22 mouse cellular contexts compared by ENCODE assay signal in the genomic region with DNA sequence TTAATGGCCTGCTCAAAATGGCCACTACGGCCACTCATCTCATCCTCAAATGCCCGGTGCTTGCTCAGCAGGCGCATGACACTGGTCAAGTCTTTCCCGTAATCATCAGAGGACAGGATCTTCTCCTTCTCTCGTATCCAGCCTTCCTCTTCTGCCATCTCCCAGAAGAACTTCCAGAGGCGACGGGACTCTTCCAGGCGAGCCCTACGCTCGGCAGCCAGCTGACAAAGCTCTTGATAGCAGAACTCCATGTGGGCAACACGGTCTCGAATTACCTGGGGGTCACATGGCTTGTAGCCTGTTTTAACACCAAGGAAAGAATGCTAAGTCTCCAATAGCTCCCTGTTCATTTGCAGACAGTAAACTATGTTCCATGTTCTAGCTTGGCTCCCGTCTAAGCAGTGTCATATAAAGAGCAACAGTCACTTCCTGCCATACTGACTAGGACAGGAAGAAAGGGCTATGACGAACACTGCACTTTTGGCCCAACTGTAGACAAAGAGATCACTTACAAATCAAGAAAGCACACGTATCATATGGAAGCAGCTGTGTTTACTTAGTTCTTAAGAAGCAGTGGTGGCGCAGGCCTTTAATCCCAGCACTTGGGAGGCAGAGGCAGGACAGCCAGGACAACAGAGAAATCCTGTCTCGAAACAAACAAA.
A peak's percentile ranks its signal among the peaks of the same experiment; 100 is the strongest.
DNase-seq lines count a peak whose midpoint lies in the region; ATAC-seq and TF ChIP-seq lines count a peak whose summit lies in the region.
"Had no signal": no experiment of that assay in that cellular context is flagged by ENCODE, and none has a peak within 500 bp of the region (broad histone marks: within the 10 kb centered on the region; RNA-seq: fewer than 3 reads in every experiment).

No protein-coding gene starts in this region.

- intact Hi-C loops in heart, adult 2 months (cut with DNase I): no loop called here

- H3K36me3 ChIP-seq in heart, adult 2 months (ENCODE audit: control insufficient read depth, insufficient read depth, low read length): peaks cover 78% of the 10 kb centered on the region
- H3K36me3 ChIP-seq in heart, embryonic 11.5 days (ENCODE audit: control insufficient read depth, insufficient read depth, low read length): peaks cover 73% of the 10 kb centered on the region
- H3K36me3 ChIP-seq in kidney, embryonic 15.5 days: peaks cover 98% of the 10 kb centered on the region
- peaks cover 83% of the 10 kb centered on the region for H3K36me3 ChIP-seq in lung, embryonic 16.5 days (ENCODE audit: control insufficient read depth, insufficient read depth, low read length)
- peaks cover 93% of the 10 kb centered on the region for H3K36me3 ChIP-seq in forebrain, embryonic 14.5 days (ENCODE audit: control insufficient read depth, insufficient read depth, low read length)

- peaks cover 4% of the 10 kb centered on the region for H3K79me2 ChIP-seq in heart, adult 2 months (replicated peaks; ENCODE audit: control insufficient read depth, insufficient read depth, low read length)

- ATAC-seq in heart, embryonic 11.5 days (replicated peaks; ENCODE audit: insufficient number of reproducible peaks, low FRiP score, low TSS enrichment): no peak
- peak; percentile 40; the same call in 1 of the 2 replicates for ATAC-seq in kidney, embryonic 15.5 days (replicated peaks; ENCODE audit: low FRiP score)
- peak; percentile 82 for ATAC-seq in lung, embryonic 16.5 days (ENCODE audit: low read depth)
- no peak for ATAC-seq in forebrain, embryonic 14.5 days
- ATAC-seq: forebrain, embryonic 13.5 days; intestine, embryonic 15.5 days; midbrain, embryonic 16.5 days had no signal

- H3K27ac ChIP-seq in heart, adult 2 months: peak overlapping the region; percentile 22
- no peak overlapping the region for H3K27ac ChIP-seq in heart, embryonic 11.5 days (ENCODE audit: low read depth, low read length)
- H3K27ac ChIP-seq in kidney, embryonic 15.5 days: no peak overlapping the region
- no peak overlapping the region for H3K27ac ChIP-seq in lung, embryonic 16.5 days (ENCODE audit: low read length)
- H3K27ac ChIP-seq in forebrain, embryonic 14.5 days (ENCODE audit: low read depth, low read length): no peak overlapping the region
- H3K27ac ChIP-seq: forebrain, embryonic 13.5 days; hindbrain, embryonic 15.5 days; intestine, embryonic 15.5 days; stomach, postnatal 0 days had no signal

- 40% methylated on average over 17 of the region's 17 CpGs for WGBS in heart, adult 2 months
- WGBS in heart, embryonic 11.5 days (ENCODE audit: insufficient replicate concordance): 58% methylated on average over 17 of the region's 17 CpGs
- WGBS in kidney, embryonic 15.5 days: 68% methylated on average over 17 of the region's 17 CpGs
- WGBS in lung, embryonic 16.5 days: 61% methylated on average over 17 of the region's 17 CpGs
- WGBS in forebrain, embryonic 14.5 days: 90% methylated on average over 17 of the region's 17 CpGs

- no peaks in the 10 kb centered on the region for H3K9me3 ChIP-seq in heart, embryonic 11.5 days (replicated peaks; ENCODE audit: control insufficient read depth, low read length)
- no peaks in the 10 kb centered on the region for H3K9me3 ChIP-seq in kidney, embryonic 15.5 days (replicated peaks)
- no peaks in the 10 kb centered on the region for H3K9me3 ChIP-seq in lung, embryonic 16.5 days (ENCODE audit: control insufficient read depth, low read length)
- no peaks in the 10 kb centered on the region for H3K9me3 ChIP-seq in forebrain, embryonic 14.5 days (replicated peaks; ENCODE audit: control insufficient read depth, low read length)
- H3K9me3 ChIP-seq: forebrain, embryonic 13.5 days; hindbrain, embryonic 15.5 days; intestine, embryonic 15.5 days had no signal

- H3K9ac ChIP-seq in heart, adult 2 months (ENCODE audit: low read depth, low read length): no peak overlapping the region
- H3K9ac ChIP-seq in heart, embryonic 11.5 days (ENCODE audit: low read depth, low read length): no peak overlapping the region
- H3K9ac ChIP-seq in kidney, embryonic 15.5 days: no peak overlapping the region
- H3K9ac ChIP-seq in lung, embryonic 16.5 days (ENCODE audit: low read length): no peak overlapping the region
- H3K9ac ChIP-seq in forebrain, embryonic 14.5 days (ENCODE audit: low read length): no peak overlapping the region
- H3K9ac ChIP-seq: forebrain, embryonic 13.5 days; hindbrain, embryonic 15.5 days; intestine, embryonic 15.5 days had no signal

- TF ChIP-seq EP300 in heart, adult 2 months (IDR thresholded peaks at IDR 0.05; ENCODE audit: insufficient read depth, low read depth, low read length): 0 out of 2 replicates have a peak, but pooled peaks have one; percentile 20

- no peak for TF ChIP-seq POLR2A in heart, adult 2 months (IDR thresholded peaks at IDR 0.05; ENCODE audit: insufficient read depth, low read depth, low read length)

- no peak for TF ChIP-seq CTCF in heart, adult 2 months (IDR thresholded peaks at IDR 0.05)

- H3K4me3 ChIP-seq in heart, adult 2 months: no peak overlapping the region
- no peak overlapping the region for H3K4me3 ChIP-seq in heart, embryonic 11.5 days (ENCODE audit: low read depth, low read length)
- no peak overlapping the region for H3K4me3 ChIP-seq in kidney, embryonic 15.5 days (replicated peaks)
- H3K4me3 ChIP-seq in lung, embryonic 16.5 days (ENCODE audit: low read length): no peak overlapping the region
- H3K4me3 ChIP-seq in forebrain, embryonic 14.5 days (ENCODE audit: low read depth, low read length): no peak overlapping the region
- H3K4me3 ChIP-seq: erythroblast, embryonic 14.5 days; forebrain, embryonic 13.5 days; hindbrain, embryonic 15.5 days; intestine, embryonic 15.5 days; layer of hippocampus, adult 2 months had no signal

- peaks cover 20% of the 10 kb centered on the region for H3K4me1 ChIP-seq in heart, adult 2 months (ENCODE audit: control insufficient read depth, insufficient read depth, low read length)
- H3K4me1 ChIP-seq in heart, embryonic 11.5 days (ENCODE audit: control insufficient read depth, insufficient read depth, low read length): no peaks in the 10 kb centered on the region
- no peaks in the 10 kb centered on the region for H3K4me1 ChIP-seq in kidney, embryonic 15.5 days
- no peaks in the 10 kb centered on the region for H3K4me1 ChIP-seq in lung, embryonic 16.5 days (replicated peaks; ENCODE audit: control insufficient read depth, insufficient read depth, low read length)
- no peaks in the 10 kb centered on the region for H3K4me1 ChIP-seq in forebrain, embryonic 14.5 days (ENCODE audit: control insufficient read depth, insufficient read depth, low read length)
- H3K4me1 ChIP-seq: forebrain, embryonic 13.5 days; hindbrain, embryonic 15.5 days; intestine, embryonic 15.5 days had no signal

- no peak overlapping the region for H3K4me2 ChIP-seq in heart, embryonic 11.5 days
- no peak overlapping the region for H3K4me2 ChIP-seq in kidney, embryonic 15.5 days
- no peak overlapping the region for H3K4me2 ChIP-seq in lung, embryonic 16.5 days (ENCODE audit: low read depth, low read length)
- H3K4me2 ChIP-seq in forebrain, embryonic 14.5 days (ENCODE audit: low read length): no peak overlapping the region
- H3K4me2 ChIP-seq: forebrain, embryonic 13.5 days; hindbrain, embryonic 15.5 days; intestine, embryonic 15.5 days had no signal

- H3K27me3 ChIP-seq in heart, adult 2 months (ENCODE audit: control insufficient read depth, insufficient read depth, low read length): no peaks in the 10 kb centered on the region
- no peaks in the 10 kb centered on the region for H3K27me3 ChIP-seq in heart, embryonic 11.5 days (ENCODE audit: control insufficient read depth, insufficient read depth, low read length)
- H3K27me3 ChIP-seq in kidney, embryonic 15.5 days: no peaks in the 10 kb centered on the region
- no peaks in the 10 kb centered on the region for H3K27me3 ChIP-seq in lung, embryonic 16.5 days (ENCODE audit: control insufficient read depth, insufficient read depth, low read depth, low read length)
- H3K27me3 ChIP-seq in forebrain, embryonic 14.5 days (replicated peaks; ENCODE audit: control insufficient read depth, insufficient read depth, low read length): no peaks in the 10 kb centered on the region
- H3K27me3 ChIP-seq: forebrain, embryonic 13.5 days; hindbrain, embryonic 15.5 days; intestine, embryonic 15.5 days had no signal

- peak in 1 of 2 experiments; percentile 38 for DNase-seq in heart, adult 2 months
- no peak for DNase-seq in kidney, adult 8-10 months
- no peak for DNase-seq in lung, postnatal 4 days
- peak; percentile 41 for DNase-seq in naive thymus-derived CD4-positive, alpha-beta T cell, adult 2 months (ENCODE audit: low read depth)
- no peak for DNase-seq in forebrain, embryonic 14.5 days (ENCODE audit: low spot score)
- DNase-seq: adrenal gland, postnatal 36 days; cerebellum, adult 2 months; cerebellum, postnatal 36 days; gastrocnemius, postnatal 10 days; kidney, postnatal 10 days; lung, postnatal 36 days; retina, postnatal 1 day had no signal

Comparison
In these comparisons a context has a peak if more than half of its experiments do, and no peak if none do; other contexts are left out.
1. ATAC-seq: peak in kidney, embryonic 15.5 days (single experiment) and lung, embryonic 16.5 days (single experiment); none in heart, embryonic 11.5 days (single experiment) and forebrain, embryonic 14.5 days (single experiment).